Mouse (Mus musculus) C2C12 (cell line): ENCODE data around the gene Vmn1r213. TPM values are rescaled to one million over a fixed set of nuclear protein-coding genes. Genes with fewer than 3 reads are reported as not detected.

Source experiments
- H3K27me3 ChIP-seq: one replicate; pipeline ENCODE4 v1.6.1; 2011; ENCODE audit not compliant: control insufficient read depth, insufficient read depth, insufficient read length
- H3K36me3 ChIP-seq: one replicate; pipeline ENCODE4 v1.6.1; 2011; ENCODE audit not compliant: control insufficient read depth, insufficient read depth
- H3K4me3 ChIP-seq: one replicate; pipeline ENCODE4 v1.5.1; 2011; ENCODE audit warnings: mild to moderate bottlenecking, control low read depth; ENCODE audit not compliant: poor library complexity, insufficient read depth, severe bottlenecking
- H3K79me2 ChIP-seq: one replicate; pipeline ENCODE4 v1.6.1; 2011; ENCODE audit not compliant: control insufficient read depth, insufficient read depth
- H3K79me3 ChIP-seq: one replicate; pipeline ENCODE4 v1.6.1; 2011; ENCODE audit warnings: low read depth, control low read depth
- H3ac ChIP-seq: one replicate; pipeline ENCODE3; 2011; ENCODE audit warnings: low read depth; ENCODE audit not compliant: control insufficient read depth, insufficient read length
- CEBPB ChIP-seq: IDR thresholded peaks from one replicate; pipeline ENCODE4 v1.6.1; 2011; ENCODE audit warnings: low read depth, mild to moderate bottlenecking, control low read depth, moderate library complexity
- CTCF ChIP-seq: IDR thresholded peaks from one replicate; pipeline ENCODE4 v1.5.1; 2011; ENCODE audit not compliant: control insufficient read depth, insufficient read depth, insufficient read length
- FOSL1 ChIP-seq: IDR thresholded peaks from one replicate; pipeline ENCODE4 v1.8.0; 2011; ENCODE audit warnings: mild to moderate bottlenecking, low read length; ENCODE audit not compliant: poor library complexity, insufficient read depth, severe bottlenecking
- MAX ChIP-seq: IDR thresholded peaks from one replicate; pipeline ENCODE4 v1.6.1; 2011; ENCODE audit warnings: mild to moderate bottlenecking, control low read depth
- MYOD1 ChIP-seq: IDR thresholded peaks from one replicate; pipeline ENCODE4 v1.6.1; 2011; ENCODE audit warnings: low read depth; ENCODE audit not compliant: control insufficient read depth, insufficient read length
- MYOG ChIP-seq: IDR thresholded peaks from one replicate; pipeline ENCODE4 v1.6.1; 2011; ENCODE audit not compliant: control insufficient read depth, insufficient read length; ENCODE audit errors: extremely low read depth
- USF1 ChIP-seq: IDR thresholded peaks from one replicate; pipeline ENCODE4 v1.6.1; 2011; ENCODE audit warnings: low read depth, mild to moderate bottlenecking, control low read depth, moderate library complexity
- polyA plus RNA-seq: library from polyadenylated mRNA; unstranded; fragments of >200 nt; fragmentation: generic; extraction: Trizol; gene quantifications from one replicate; pipeline ENCODE4 v1.2.1, GENCODE M21; 2012; ENCODE audit warnings: missing spikeins

Vmn1r213 gene
- polyA plus RNA-seq, 1 experiment = not detected

- no peaks in the 10 kb centered on the region for H3K36me3 ChIP-seq
- no peak within 1 kb of the TSS for H3ac ChIP-seq
- H3K79me2 ChIP-seq = no peaks in the 10 kb centered on the region
- H3K4me3 ChIP-seq = no peak within 1 kb of the TSS
- TF ChIP-seq MAX (no peak), USF1 (no peak), MYOG (no peak), MYOD1 (no peak), FOSL1 (no peak), CTCF (no peak), CEBPB (no peak)
- H3K27me3 ChIP-seq = no peaks in the 10 kb centered on the region
- no peaks in the 10 kb centered on the region for H3K79me3 ChIP-seq
Measured at GRCm38 (mm10) chr13:23030118-23030517, 22.7 kb downstream of the Vmn1r213 start, which contains the start of gene Vmn1r214. TSS of gene Vmn1r214 (plus strand) at chr13:23030418.

GRCm38 (mm10) chr13:23057778-23058177 lies 50.3 kb downstream of the Vmn1r213 start:
- no peaks in the 10 kb centered on the region for H3K79me3 ChIP-seq
- H3K79me2 ChIP-seq = no peaks in the 10 kb centered on the region
- no peaks in the 10 kb centered on the region for H3K36me3 ChIP-seq
- no peak overlapping the region for H3ac ChIP-seq
- H3K4me3 ChIP-seq = no peak overlapping the region
- TF ChIP-seq MAX (no peak), CEBPB (no peak), MYOG (no peak), CTCF (no peak), USF1 (no peak), MYOD1 (no peak), FOSL1 (no peak)
- no peaks in the 10 kb centered on the region for H3K27me3 ChIP-seq

Other genes with a start within 250 kb of the Vmn1r213 start
- gene Vmn1r208, start 230.3 kb upstream of the Vmn1r213 start, polyA plus RNA-seq = not detected
- not detected for gene Vmn1r209, start 198.0 kb upstream of the Vmn1r213 start, polyA plus RNA-seq
- not detected for gene Vmn1r210, start 176.3 kb upstream of the Vmn1r213 start, polyA plus RNA-seq
- not detected for gene Vmn1r211, start 150.1 kb upstream of the Vmn1r213 start, polyA plus RNA-seq
- not detected for gene Vmn1r212, start 123.5 kb upstream of the Vmn1r213 start, polyA plus RNA-seq
- not detected for gene Vmn1r214, start 22.8 kb downstream of the Vmn1r213 start, polyA plus RNA-seq
- not detected for gene Vmn1r215, start 60.4 kb downstream of the Vmn1r213 start, polyA plus RNA-seq
- not detected for gene Vmn1r217, start 110.6 kb downstream of the Vmn1r213 start, polyA plus RNA-seq
- not detected for gene Vmn1r218, start 125.5 kb downstream of the Vmn1r213 start, polyA plus RNA-seq
- not detected for gene Vmn1r219, start 151.7 kb downstream of the Vmn1r213 start, polyA plus RNA-seq
- gene Vmn1r220, start 180.3 kb downstream of the Vmn1r213 start, polyA plus RNA-seq = not detected
- gene Vmn1r221, start 206.5 kb downstream of the Vmn1r213 start, polyA plus RNA-seq = not detected
- gene Vmn1r222, start 228.3 kb downstream of the Vmn1r213 start, polyA plus RNA-seq = not detected
- not detected for gene Vmn1r223, start 239.5 kb downstream of the Vmn1r213 start, polyA plus RNA-seq